Mouse (Mus musculus): ENCODE data around the gene Zfp248. TPM values are rescaled to one million over a fixed set of nuclear protein-coding genes. Genes with fewer than 3 reads are reported as not detected.

Gene Zfp248
- 0.61 TPM for polyA plus RNA-seq (2014; fragmentation: Illumina TruSeq; extraction: RNeasy Lipid Tissue Mini Kit (QIAGEN cat#74804); ENCODE audit: low read depth, low replicate concordance)

DNA sequence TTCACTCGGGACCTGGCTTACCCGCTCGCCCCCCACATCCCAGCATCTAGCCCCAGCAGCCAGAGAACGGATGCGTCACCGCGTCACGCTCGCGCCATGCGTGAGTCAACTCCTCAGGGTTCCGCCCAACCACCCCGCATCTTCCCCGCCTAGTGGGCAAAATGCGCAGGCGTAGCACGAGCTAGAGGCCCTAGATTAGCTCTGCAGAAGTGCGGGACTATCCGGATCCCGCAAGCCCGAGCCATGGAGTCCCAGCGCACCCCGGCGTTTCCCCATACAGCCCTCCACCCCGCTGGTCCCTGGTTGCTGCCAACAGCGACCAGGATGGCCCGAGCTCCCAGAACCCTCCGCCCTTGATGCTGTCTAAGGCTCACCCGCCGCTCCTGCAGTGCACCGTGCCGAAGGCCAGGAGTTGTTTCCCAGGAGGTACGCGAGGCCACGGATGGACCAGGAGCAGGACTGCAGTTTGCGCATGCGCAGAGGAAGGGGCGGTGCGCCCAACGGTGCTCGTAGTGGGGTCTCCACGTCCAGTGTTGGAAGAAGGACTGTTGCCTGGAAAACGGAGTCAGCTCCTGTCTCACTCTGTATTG is at the start of gene Zfp248:
Gene Zfp248 (minus strand): TSS at position 487 of the 590 bp plus-strand sequence.

DNA sequence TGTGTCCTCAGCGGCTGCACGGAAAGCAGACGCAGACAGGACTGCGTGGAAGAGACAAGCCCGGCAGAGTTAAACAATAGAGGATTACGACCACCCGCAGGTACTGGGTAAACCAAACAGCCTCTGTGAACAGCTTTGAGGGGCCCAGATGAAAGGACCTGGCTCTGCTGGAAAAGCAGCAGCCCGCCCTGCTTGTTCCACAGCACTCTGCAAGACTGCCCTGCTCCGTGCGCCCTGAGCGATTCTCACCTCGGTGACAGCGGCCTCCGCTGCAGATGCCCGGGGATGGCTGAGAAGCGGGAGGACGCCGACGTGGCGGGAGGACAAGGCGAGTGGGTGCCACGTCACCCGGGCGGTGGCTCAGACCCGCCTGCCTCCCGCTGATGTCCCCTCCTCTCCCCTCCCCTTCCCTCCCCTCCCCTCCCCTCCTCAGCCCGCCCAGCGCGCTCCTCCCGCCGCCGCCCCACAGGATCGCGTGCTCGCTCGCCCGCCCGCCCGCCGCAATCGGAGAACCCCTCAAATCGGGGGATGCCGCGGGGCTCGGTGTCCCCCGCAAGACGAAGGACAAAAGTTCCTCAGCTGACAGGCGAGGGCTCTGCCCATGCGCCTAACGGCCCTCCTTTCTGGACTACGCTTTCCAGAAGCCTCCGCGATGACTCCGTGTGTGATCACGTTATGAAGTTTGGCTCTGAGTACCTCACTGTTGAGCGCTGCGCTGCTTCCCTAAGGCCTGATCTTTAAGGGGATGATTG is 23.8 kb upstream of the Zfp248 start, which contains the start of gene Zfp9:
Gene Zfp9 (minus strand): TSS at position 364 of the 752 bp plus-strand sequence.

DNA sequence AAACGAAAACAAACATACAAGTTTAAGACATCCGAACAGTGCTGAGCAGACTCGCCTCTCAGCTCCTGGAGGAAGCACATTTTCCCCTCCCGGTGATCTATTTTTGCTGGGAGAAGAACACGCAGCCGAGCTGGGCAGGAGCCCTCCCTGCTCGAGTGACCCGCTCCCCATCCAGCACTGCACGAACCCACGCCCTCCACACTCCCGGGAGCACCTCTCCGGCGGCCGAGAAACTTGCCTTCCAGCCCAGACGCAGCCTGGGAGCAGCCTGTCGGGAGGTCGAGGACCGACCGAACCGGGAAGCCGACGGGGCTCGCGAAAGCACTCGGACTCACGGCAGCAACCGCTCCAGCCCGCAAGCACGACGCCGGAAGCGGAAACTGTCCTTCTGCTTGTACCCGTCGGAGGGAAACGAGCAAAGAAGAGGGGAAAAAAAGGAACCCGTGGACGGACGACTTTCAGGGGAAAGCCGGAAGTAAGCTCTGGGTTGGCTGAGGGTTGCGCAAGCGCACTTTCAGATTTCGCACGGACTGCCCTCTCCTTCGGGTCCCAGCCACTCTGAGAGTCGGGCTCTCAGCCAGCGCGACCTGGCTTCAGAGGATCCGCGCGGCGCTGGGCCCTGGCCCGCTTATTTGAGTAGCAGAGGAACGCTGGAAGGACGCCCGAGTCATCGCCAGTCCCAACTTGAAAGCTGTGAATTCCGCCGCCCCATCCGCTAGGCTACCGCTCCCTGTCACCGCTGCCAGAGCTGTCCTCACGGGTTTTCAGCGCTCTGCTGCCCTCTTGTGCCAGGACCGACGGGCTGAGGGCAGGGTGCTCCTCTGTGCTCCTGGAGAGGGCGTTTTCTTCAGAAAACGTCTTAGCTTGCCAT is 36.0 kb downstream of the Zfp248 start, which contains the start of gene Bms1:
Gene Bms1 (minus strand): TSS at position 425 of the 871 bp plus-strand sequence.

Other genes starting within 250 kb of the Zfp248 start
- 12.2 TPM for gene Bms1, start 36.1 kb downstream of the Zfp248 start, polyA plus RNA-seq (2014; fragmentation: Illumina TruSeq; extraction: RNeasy Lipid Tissue Mini Kit (QIAGEN cat#74804); ENCODE audit: low read depth, low replicate concordance)
- gene Zfp9, start 23.8 kb upstream of the Zfp248 start, polyA plus RNA-seq (2014; fragmentation: Illumina TruSeq; extraction: RNeasy Lipid Tissue Mini Kit (QIAGEN cat#74804); ENCODE audit: low read depth, low replicate concordance), result 1.4 TPM
- gene Ankrd26, start 106.7 kb upstream of the Zfp248 start, polyA plus RNA-seq (2014; fragmentation: Illumina TruSeq; extraction: RNeasy Lipid Tissue Mini Kit (QIAGEN cat#74804); ENCODE audit: low read depth, low replicate concordance), result 3.6 TPM